Mouse (Mus musculus) liver, embryonic 16.5 days (tissue): ENCODE measurements around the gene Fam222a. TPM values are rescaled to one million over a fixed set of nuclear protein-coding genes. Genes with fewer than 3 reads are reported as not detected.
A peak's percentile ranks its signal among the peaks of the same experiment; 100 is the strongest.

Experiments
- ATAC-seq: fragments of 200-750 bp; cut with Nextera tagmentation; 2 replicates; pipeline ENCODE4 v1.8.0; 2017; ENCODE audit warnings: low read depth, mild to moderate bottlenecking, moderate number of reproducible peaks, moderate library complexity
- H3K27ac ChIP-seq: fragments of 300-500 bp; sonication (generic); 2 replicates; pipeline ENCODE4 v1.5.1; 2014; ENCODE audit warnings: mild to moderate bottlenecking, low read length
- H3K27me3 ChIP-seq: fragments of 300-500 bp; sonication (generic); 2 replicates; pipeline ENCODE4 v1.6.1; 2014; ENCODE audit warnings: low read depth, low read length, mixed read lengths; ENCODE audit not compliant: control insufficient read depth, insufficient read depth
- H3K36me3 ChIP-seq: fragments of 300-500 bp; sonication (generic); 2 replicates; pipeline ENCODE4 v1.6.1; 2014; ENCODE audit warnings: mild to moderate bottlenecking; ENCODE audit not compliant: control insufficient read depth, insufficient read depth
- H3K4me1 ChIP-seq: fragments of 300-500 bp; sonication (generic); 2 replicates; pipeline ENCODE4 v1.6.1; 2014; ENCODE audit warnings: low read depth, low read length, mixed read lengths; ENCODE audit not compliant: control insufficient read depth
- H3K4me2 ChIP-seq: fragments of 300-500 bp; sonication (generic); 2 replicates; pipeline ENCODE4 v1.6.1; 2014; ENCODE audit warnings: low read depth, low read length, mixed read lengths
- H3K4me3 ChIP-seq: fragments of 300-500 bp; sonication (generic); 2 replicates; pipeline ENCODE4 v1.5.1; 2014; ENCODE audit warnings: low read depth, mild to moderate bottlenecking, low read length
- H3K9ac ChIP-seq: fragments of 300-500 bp; sonication (generic); 2 replicates; pipeline ENCODE4 v1.6.1; 2014; ENCODE audit warnings: low read depth, low read length
- H3K9me3 ChIP-seq: fragments of 300-500 bp; sonication (generic); replicated peaks from 2 replicates; pipeline ENCODE4 v1.6.1; 2016; ENCODE audit warnings: low read length; ENCODE audit not compliant: control insufficient read depth
- WGBS: fragments of 180-500 bp; shearing (Covaris S2); extraction: QIAGEN DNeasy Blood & Tissue Kit; methylation state at CpG from one replicate; pipeline ENCODE4 v1.1.7; 2014; ENCODE audit not compliant: insufficient replicate concordance; 5-methylcytosine and 5-hydroxymethylcytosine counted together
- polyA plus RNA-seq: library from polyadenylated mRNA; unstranded; fragments of >200 nt; fragmentation: Nextera tagmentation; extraction: Ambion mirVana; gene quantifications from 2 replicates; pipeline ENCODE4 v1.2.1, GENCODE M21; 2015

The Fam222a gene
- polyA plus RNA-seq, 1 experiment from 2014 or later = 0.67 TPM

- ATAC-seq = no peak
- Histone ChIP-seq H3K9me3 (no peaks in the 10 kb centered on the region), H3K4me3 (no peak overlapping the region), H3K27me3 (no peaks in the 10 kb centered on the region), H3K36me3 (no peaks in the 10 kb centered on the region), H3K4me2 (no peak overlapping the region), H3K4me1 (no peaks in the 10 kb centered on the region), H3K27ac (no peak overlapping the region), H3K9ac (no peak overlapping the region)
- whole genome bisulfite sequencing = 78% methylated on average over 6 of the region's 6 CpGs
Measured at GRCm38 (mm10) chr5:114543656-114544055, 24.2 kb upstream of the Fam222a start.

GRCm38 (mm10) chr5:114544205-114544604, 23.6 kb upstream of the Fam222a start:
- no peak overlapping the region for H3K4me2 ChIP-seq
- ATAC-seq = no peak
- WGBS = 66% methylated on average over 4 of the region's 4 CpGs
- no peaks in the 10 kb centered on the region for H3K27me3 ChIP-seq
- no peak overlapping the region for H3K9ac ChIP-seq
- H3K4me3 ChIP-seq = no peak overlapping the region
- H3K27ac ChIP-seq = no peak overlapping the region
- H3K4me1 ChIP-seq = no peaks in the 10 kb centered on the region
- no peaks in the 10 kb centered on the region for H3K36me3 ChIP-seq
- H3K9me3 ChIP-seq = no peaks in the 10 kb centered on the region

DNA sequence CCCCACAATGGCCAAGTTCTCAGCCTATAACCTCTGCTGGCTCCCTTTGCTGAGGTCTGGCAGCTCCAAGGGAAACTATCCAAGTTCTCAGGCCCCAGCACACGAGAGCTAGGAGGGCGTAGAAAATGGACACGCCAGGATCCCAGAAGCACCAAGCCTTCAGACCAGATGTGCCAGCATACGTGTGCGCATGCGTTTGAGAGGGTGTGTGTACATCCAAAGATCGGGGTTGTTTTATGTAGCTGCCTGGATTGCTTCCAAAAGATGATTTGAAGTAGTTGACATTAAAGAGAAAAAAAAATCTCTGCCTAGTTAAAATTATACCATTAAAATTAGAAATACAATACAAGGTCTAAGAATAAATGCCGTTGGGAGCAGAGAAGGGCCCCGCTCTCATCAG, 22.7 kb upstream of the Fam222a start:
- H3K4me3 ChIP-seq = no peak overlapping the region
- H3K9ac ChIP-seq = no peak overlapping the region
- H3K36me3 ChIP-seq = no peaks in the 10 kb centered on the region
- no peaks in the 10 kb centered on the region for H3K9me3 ChIP-seq
- H3K27ac ChIP-seq = no peak overlapping the region
- H3K4me1 ChIP-seq = no peaks in the 10 kb centered on the region
- ATAC-seq = no peak
- no peak overlapping the region for H3K4me2 ChIP-seq
- no peaks in the 10 kb centered on the region for H3K27me3 ChIP-seq
- 71% methylated on average over 9 of the region's 9 CpGs for WGBS

GRCm38 (mm10) chr5:114548976-114549375, 18.8 kb upstream of the Fam222a start:
- Histone ChIP-seq H3K27me3 (no peaks in the 10 kb centered on the region), H3K9me3 (no peaks in the 10 kb centered on the region), H3K9ac (no peak overlapping the region), H3K4me3 (no peak overlapping the region), H3K36me3 (no peaks in the 10 kb centered on the region), H3K4me2 (no peak overlapping the region), H3K4me1 (peaks cover 7% of the 10 kb centered on the region; the same call in 1 of the 2 replicates), H3K27ac (no peak overlapping the region)
- no peak for ATAC-seq
- 81% methylated on average over 10 of the region's 10 CpGs for WGBS

GRCm38 (mm10) chr5:114549770-114550169, 18.0 kb upstream of the Fam222a start:
- Histone ChIP-seq H3K36me3 (no peaks in the 10 kb centered on the region), H3K4me3 (no peak overlapping the region), H3K4me2 (no peak overlapping the region), H3K4me1 (peaks cover 7% of the 10 kb centered on the region; the same call in 1 of the 2 replicates), H3K27me3 (no peaks in the 10 kb centered on the region), H3K27ac (no peak overlapping the region), H3K9ac (no peak overlapping the region), H3K9me3 (no peaks in the 10 kb centered on the region)
- 52% methylated on average over 3 of the region's 3 CpGs for WGBS
- no peak for ATAC-seq

- H3K27me3 ChIP-seq = no peaks in the 10 kb centered on the region
- no peak overlapping the region for H3K27ac ChIP-seq
- no peaks in the 10 kb centered on the region for H3K36me3 ChIP-seq
- peaks cover 7% of the 10 kb centered on the region; the same call in 1 of the 2 replicates for H3K4me1 ChIP-seq
- no peak overlapping the region for H3K9ac ChIP-seq
- no peak for ATAC-seq
- H3K4me3 ChIP-seq = no peak overlapping the region
- 0 out of 2 replicates have a peak, but pooled peaks cover 2% of the 10 kb centered on the region for H3K9me3 ChIP-seq
- H3K4me2 ChIP-seq = no peak overlapping the region
- 37% methylated on average over 7 of the region's 7 CpGs for WGBS
Measured at GRCm38 (mm10) chr5:114550431-114550830, 17.4 kb upstream of the Fam222a start.

DNA sequence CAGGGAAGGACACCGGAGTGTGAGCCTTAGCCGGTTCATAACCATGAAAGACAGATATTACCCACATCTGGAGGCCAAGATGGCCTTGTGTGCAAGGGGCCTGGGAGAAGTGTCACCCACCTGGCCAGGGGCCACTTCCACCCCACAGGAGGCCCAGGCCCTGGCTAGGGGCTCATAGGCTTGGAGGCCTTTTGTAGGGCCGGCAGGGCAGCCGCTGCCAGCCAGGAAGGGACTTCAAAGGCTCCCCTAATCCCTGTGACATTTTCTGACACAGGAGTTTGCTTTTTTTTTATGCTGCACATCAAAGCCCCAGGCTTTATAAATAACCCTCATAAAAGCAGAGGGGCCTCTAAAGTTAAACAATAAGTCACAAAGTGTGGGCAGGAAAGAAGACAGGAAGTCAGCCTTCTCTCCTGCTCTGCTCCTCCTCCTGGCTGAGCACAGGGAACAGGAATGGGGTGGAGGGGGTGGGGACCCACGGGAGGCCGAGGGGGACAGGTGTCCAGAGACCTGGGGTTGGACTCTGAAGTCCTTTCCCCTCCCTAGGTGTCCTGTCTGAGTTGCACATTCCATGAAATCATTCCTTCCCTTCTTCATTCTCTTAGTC, 16.8 kb upstream of the Fam222a start:
- no peaks in the 10 kb centered on the region for H3K36me3 ChIP-seq
- no peak overlapping the region for H3K27ac ChIP-seq
- no peak overlapping the region for H3K9ac ChIP-seq

GRCm38 (mm10) chr5:114552507-114553208, 15.2 kb upstream of the Fam222a start:
- Histone ChIP-seq H3K4me3 (no peak overlapping the region), H3K4me2 (no peak overlapping the region)

More for the DNA sequence above, 16.8 kb upstream of the Fam222a start:
- Histone ChIP-seq H3K4me3 (no peak overlapping the region), H3K9me3 (0 out of 2 replicates have a peak, but pooled peaks cover 2% of the 10 kb centered on the region), H3K4me1 (peaks cover 7% of the 10 kb centered on the region; the same call in 1 of the 2 replicates), H3K4me2 (no peak overlapping the region), H3K27me3 (no peaks in the 10 kb centered on the region)
- 29% methylated on average over 6 of the region's 6 CpGs for WGBS
- ATAC-seq = no peak

DNA sequence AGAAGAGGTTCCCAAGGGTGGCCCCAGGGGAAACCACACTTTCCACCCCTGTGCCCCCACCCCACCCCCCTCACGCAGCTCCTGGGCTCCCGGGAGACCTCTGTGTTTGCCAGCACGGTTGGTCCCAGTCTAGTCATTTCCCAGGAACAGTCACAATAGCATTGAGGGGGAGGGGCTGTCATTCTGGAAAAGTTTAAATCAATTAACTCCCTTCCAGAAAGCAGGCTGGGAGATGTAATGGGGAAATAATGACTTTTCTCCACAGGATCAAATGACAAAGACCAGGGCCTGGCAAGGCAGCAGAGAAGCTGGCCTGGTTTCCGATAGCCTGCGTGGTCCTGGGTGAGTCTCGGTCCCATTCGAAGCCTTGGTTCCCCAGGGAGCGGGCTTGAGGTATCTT, 14.1 kb upstream of the Fam222a start:
- no peaks in the 10 kb centered on the region for H3K36me3 ChIP-seq
- peaks cover 7% of the 10 kb centered on the region; the same call in 1 of the 2 replicates for H3K4me1 ChIP-seq
- no peaks in the 10 kb centered on the region for H3K27me3 ChIP-seq
- WGBS = 44% methylated on average over 8 of the region's 8 CpGs
- H3K4me2 ChIP-seq = no peak overlapping the region
- 0 out of 2 replicates have a peak, but pooled peaks cover 2% of the 10 kb centered on the region for H3K9me3 ChIP-seq
- ATAC-seq = no peak
- no peak overlapping the region for H3K9ac ChIP-seq
- H3K27ac ChIP-seq = no peak overlapping the region
- H3K4me3 ChIP-seq = no peak overlapping the region

More at GRCm38 (mm10) chr5:114552507-114553208, 15.2 kb upstream of the Fam222a start:
- ATAC-seq = peak; percentile 35; the same call in 1 of the 2 replicates
- peaks cover 7% of the 10 kb centered on the region; the same call in 1 of the 2 replicates for H3K4me1 ChIP-seq
- H3K36me3 ChIP-seq = no peaks in the 10 kb centered on the region
- 0 out of 2 replicates have a peak, but pooled peaks cover 2% of the 10 kb centered on the region for H3K9me3 ChIP-seq
- no peaks in the 10 kb centered on the region for H3K27me3 ChIP-seq
- H3K9ac ChIP-seq = no peak overlapping the region
- WGBS = 49% methylated on average over 13 of the region's 13 CpGs
- H3K27ac ChIP-seq = no peak overlapping the region
